Mouse (Mus musculus) limb, embryonic 10.5 days (tissue): ENCODE data around the gene Gm17018. TPM values are rescaled to one million over a fixed set of nuclear protein-coding genes. Genes with fewer than 3 reads are reported as not detected.

Source experiments
- DNase-seq: peaks from one replicate; pipeline ENCODE4 v3.0.0-alpha.2; 2017; ENCODE audit warnings: low spot score
- H3K27ac ChIP-seq: fragments of 300-500 bp; sonication (generic); 2 replicates; pipeline ENCODE4 v1.5.1; 2016; ENCODE audit warnings: mild to moderate bottlenecking
- H3K27me3 ChIP-seq: fragments of 300-500 bp; sonication (generic); 2 replicates; pipeline ENCODE4 v1.6.1; 2016; ENCODE audit warnings: low read depth, mild to moderate bottlenecking; ENCODE audit not compliant: poor library complexity, severe bottlenecking
- H3K36me3 ChIP-seq: fragments of 300-500 bp; sonication (generic); 2 replicates; pipeline ENCODE4 v1.6.1; 2016; ENCODE audit warnings: mild to moderate bottlenecking, moderate library complexity
- H3K4me1 ChIP-seq: fragments of 300-500 bp; sonication (generic); 2 replicates; pipeline ENCODE4 v1.6.1; 2016
- H3K4me3 ChIP-seq: fragments of 300-500 bp; sonication (generic); 2 replicates; pipeline ENCODE4 v1.5.1; 2016; ENCODE audit warnings: mild to moderate bottlenecking, moderate library complexity
- H3K9me3 ChIP-seq: fragments of 300-500 bp; sonication (generic); replicated peaks from 2 replicates; pipeline ENCODE4 v1.6.1; 2016; ENCODE audit warnings: mild to moderate bottlenecking
- whole genome bisulfite sequencing: fragments of 180-500 bp; shearing (Covaris S2); methylation state at CpG from one replicate; pipeline ENCODE4 v1.1.7; 2016; 5-methylcytosine and 5-hydroxymethylcytosine counted together
- polyA plus RNA-seq: library from polyadenylated mRNA; unstranded; fragments of >200 nt; fragmentation: Nextera tagmentation; extraction: Ambion mirVana; gene quantifications from 2 replicates; pipeline ENCODE4 v1.2.1, GENCODE M21; 2016

The Gm17018 gene
- 43.0 and 43.6 TPM in 2 replicates for polyA plus RNA-seq

DNA sequence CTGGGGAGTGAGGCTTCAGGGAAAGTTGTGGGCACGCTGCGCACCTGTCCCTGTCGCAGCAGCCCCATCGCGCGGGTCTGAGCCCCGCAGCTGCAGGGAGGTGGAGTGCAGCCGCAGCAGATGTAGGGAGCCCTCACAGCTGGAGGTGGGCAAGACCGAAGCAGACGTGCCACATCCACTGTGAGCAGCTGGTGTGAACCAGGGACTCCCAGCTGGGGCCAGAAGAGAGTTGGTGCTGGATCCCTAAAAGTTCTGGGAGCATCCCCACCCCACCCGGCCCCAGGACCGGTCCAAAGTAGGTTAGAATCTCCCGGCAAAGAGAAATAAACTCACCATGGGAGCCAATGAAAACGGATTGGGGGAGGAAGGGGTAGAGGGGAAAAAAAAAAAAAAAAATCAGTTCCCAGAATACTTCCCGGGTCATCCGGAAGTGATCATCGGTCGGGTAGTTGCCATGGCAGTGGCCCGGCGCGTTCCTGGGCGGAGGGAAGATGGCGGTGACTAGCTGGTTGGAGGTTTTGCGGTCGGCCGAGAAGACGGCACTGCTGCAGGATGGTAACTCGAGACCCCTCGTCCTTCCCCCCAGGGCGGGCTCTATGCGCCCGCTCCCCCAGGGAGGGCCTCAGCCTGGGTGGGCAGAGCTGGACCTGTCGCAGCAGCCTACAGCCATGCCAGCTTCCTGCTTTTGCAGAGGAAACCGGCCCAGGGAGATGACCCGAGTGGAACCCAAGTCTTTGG is at the start of gene Gm17018, which contains the start of gene Poll:
Gm17018 (plus strand) TSS at position 463 of the 738 bp plus-strand sequence.
Poll (minus strand) TSS at position 379 of the 738 bp plus-strand sequence.
- H3K4me1 ChIP-seq = peaks cover 23% of the 10 kb centered on the region
- H3K36me3 ChIP-seq = peaks cover 28% of the 10 kb centered on the region
- no peaks in the 10 kb centered on the region for H3K27me3 ChIP-seq
- H3K9me3 ChIP-seq = no peaks in the 10 kb centered on the region
- H3K4me3 ChIP-seq = peak within 1 kb of the TSS; percentile 89
- H3K27ac ChIP-seq = peak within 1 kb of the TSS; percentile 93
- under 1% methylated on average over 35 of the region's 35 CpGs for WGBS
- peak; percentile 93 for DNase-seq

GRCm38 (mm10) chr19:45510680-45511079 is 49.7 kb upstream of the Gm17018 start:
- H3K27ac ChIP-seq = no peak overlapping the region
- no peaks in the 10 kb centered on the region for H3K9me3 ChIP-seq
- H3K4me3 ChIP-seq = no peak overlapping the region
- 0 out of 2 replicates have a peak, but pooled peaks cover 5% of the 10 kb centered on the region for H3K4me1 ChIP-seq
- peaks cover 33% of the 10 kb centered on the region for H3K36me3 ChIP-seq
- no peak for DNase-seq
- whole genome bisulfite sequencing = 87% methylated on average over 3 of the region's 3 CpGs
- H3K27me3 ChIP-seq = no peaks in the 10 kb centered on the region

DNA sequence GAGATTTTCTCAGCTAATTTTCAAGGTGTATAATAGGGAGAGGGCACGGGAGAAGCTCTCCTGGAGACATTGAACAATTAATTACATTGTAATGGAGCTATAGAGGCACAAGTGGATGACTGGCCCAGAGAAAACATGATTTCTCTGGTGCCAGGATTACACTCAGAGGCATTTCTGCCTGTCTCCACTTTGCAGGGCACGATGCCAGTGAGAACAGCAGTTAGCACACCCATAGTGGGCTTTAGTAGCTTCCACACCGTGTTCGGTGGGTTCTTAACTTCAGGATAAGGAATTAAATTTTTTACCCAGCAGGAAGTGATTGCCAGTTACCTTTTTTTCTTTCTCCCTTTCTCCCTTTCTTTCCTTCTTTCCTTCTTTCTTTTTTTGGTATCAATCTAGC is 49.0 kb upstream of the Gm17018 start:
- 92% methylated on average over 4 of the region's 4 CpGs for WGBS
- Histone ChIP-seq H3K36me3 (peaks cover 40% of the 10 kb centered on the region), H3K4me1 (no peaks in the 10 kb centered on the region), H3K27me3 (no peaks in the 10 kb centered on the region), H3K27ac (no peak overlapping the region), H3K9me3 (no peaks in the 10 kb centered on the region), H3K4me3 (no peak overlapping the region)
- DNase-seq = no peak

GRCm38 (mm10) chr19:45515341-45515740 is 45.1 kb upstream of the Gm17018 start:
- no peak overlapping the region for H3K4me3 ChIP-seq
- no peaks in the 10 kb centered on the region for H3K27me3 ChIP-seq
- H3K27ac ChIP-seq = no peak overlapping the region
- no peaks in the 10 kb centered on the region for H3K9me3 ChIP-seq
- no peaks in the 10 kb centered on the region for H3K4me1 ChIP-seq
- H3K36me3 ChIP-seq = peaks cover 69% of the 10 kb centered on the region
- 98% methylated on average over 2 of the region's 2 CpGs for WGBS
- no peak for DNase-seq

DNA sequence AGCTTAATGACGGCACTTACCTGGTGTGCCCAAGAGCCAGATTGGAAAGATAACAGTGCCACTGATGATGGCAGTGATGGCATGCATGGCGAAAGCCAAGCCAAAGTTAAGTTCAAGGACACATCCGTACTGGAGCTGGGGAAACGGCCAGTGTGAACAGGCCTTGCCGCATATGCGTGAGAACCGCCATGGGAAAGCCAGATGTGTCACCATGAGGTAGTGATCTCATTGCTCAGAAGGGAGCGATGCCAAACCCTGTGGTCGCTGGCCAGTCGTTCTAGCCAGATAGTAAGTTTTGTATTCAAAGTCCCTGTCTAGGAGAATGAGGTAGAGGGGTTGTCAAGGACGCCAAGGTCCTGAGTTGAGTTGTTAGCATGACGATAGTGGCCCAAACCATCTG is 44.2 kb upstream of the Gm17018 start:
- 98% methylated on average over 12 of the region's 12 CpGs for WGBS

GRCm38 (mm10) chr19:45527382-45527781 is 33.0 kb upstream of the Gm17018 start:
- peaks cover 56% of the 10 kb centered on the region for H3K36me3 ChIP-seq
- no peak overlapping the region for H3K4me3 ChIP-seq
- H3K27me3 ChIP-seq = peaks cover 2% of the 10 kb centered on the region; the same call in 1 of the 2 replicates
- no peaks in the 10 kb centered on the region; the same call in 1 of the 2 replicates for H3K4me1 ChIP-seq
- H3K9me3 ChIP-seq = no peaks in the 10 kb centered on the region
- WGBS = 92% methylated on average over 7 of the region's 7 CpGs
- no peak overlapping the region for H3K27ac ChIP-seq
- DNase-seq = no peak

More for the DNA sequence above, 44.2 kb upstream of the Gm17018 start:
- H3K9me3 ChIP-seq = no peaks in the 10 kb centered on the region
- H3K4me3 ChIP-seq = no peak overlapping the region
- H3K27me3 ChIP-seq = no peaks in the 10 kb centered on the region
- H3K4me1 ChIP-seq = no peaks in the 10 kb centered on the region
- peaks cover 71% of the 10 kb centered on the region for H3K36me3 ChIP-seq
- DNase-seq = no peak
- no peak overlapping the region for H3K27ac ChIP-seq

- Histone ChIP-seq H3K36me3 (peaks cover 51% of the 10 kb centered on the region), H3K27me3 (peaks cover 7% of the 10 kb centered on the region; the same call in 1 of the 2 replicates), H3K27ac (no peak overlapping the region), H3K4me3 (no peak overlapping the region), H3K9me3 (no peaks in the 10 kb centered on the region), H3K4me1 (no peaks in the 10 kb centered on the region; the same call in 1 of the 2 replicates)
- DNase-seq = no peak
- 94% methylated on average over 10 of the region's 10 CpGs for WGBS
Measured at GRCm38 (mm10) chr19:45527931-45528534, 32.4 kb upstream of the Gm17018 start.

GRCm38 (mm10) chr19:45529294-45529693 is 31.1 kb upstream of the Gm17018 start:
- Histone ChIP-seq H3K36me3 (peaks cover 47% of the 10 kb centered on the region), H3K9me3 (no peaks in the 10 kb centered on the region), H3K27ac (no peak overlapping the region), H3K4me3 (no peak overlapping the region), H3K4me1 (peaks cover 7% of the 10 kb centered on the region), H3K27me3 (peaks cover 7% of the 10 kb centered on the region; the same call in 1 of the 2 replicates)
- 84% methylated on average over 5 of the region's 5 CpGs for WGBS
- no peak for DNase-seq

DNA sequence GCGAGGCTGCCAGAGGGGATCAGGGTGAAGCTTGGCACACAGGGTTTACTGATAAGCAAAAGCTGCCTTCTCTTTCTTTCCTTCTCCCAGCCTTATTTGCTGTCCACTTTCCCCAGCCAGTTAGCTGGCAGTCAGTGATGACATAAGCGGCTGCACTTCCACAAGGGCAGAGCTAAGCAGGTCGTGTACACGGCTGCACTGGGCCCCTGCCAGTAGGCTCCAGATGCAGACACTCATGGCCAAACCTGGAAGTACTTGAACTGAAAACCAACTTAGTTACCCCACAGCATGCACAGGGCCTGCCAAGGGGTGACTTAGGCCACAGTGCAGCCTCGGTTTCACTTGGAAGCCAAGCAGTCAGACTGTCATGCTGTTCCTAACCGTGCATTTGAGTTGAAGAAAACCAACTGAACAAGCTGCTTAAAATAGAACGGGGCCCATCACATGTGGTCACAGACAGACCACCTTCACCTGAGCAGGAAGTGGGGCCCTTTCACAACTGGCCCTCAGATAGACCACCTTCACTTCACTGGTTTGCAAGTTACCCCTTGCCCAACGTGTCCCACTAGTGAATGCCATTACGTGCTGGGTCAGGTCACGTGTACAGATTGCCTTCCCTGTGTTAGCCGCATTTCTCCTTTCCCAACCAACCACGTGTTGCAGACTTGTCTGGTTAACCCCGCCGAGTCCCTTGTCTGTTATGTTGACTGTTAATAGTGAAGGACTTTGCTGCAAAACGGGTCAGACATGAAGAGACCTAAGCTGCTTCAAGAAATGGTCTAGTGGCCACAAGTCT is 30.0 kb upstream of the Gm17018 start:
- 85% methylated on average over 15 of the region's 15 CpGs for WGBS
- Histone ChIP-seq H3K27me3 (peaks cover 16% of the 10 kb centered on the region; the same call in 1 of the 2 replicates), H3K36me3 (peaks cover 42% of the 10 kb centered on the region), H3K4me1 (peaks cover 18% of the 10 kb centered on the region), H3K9me3 (no peaks in the 10 kb centered on the region), H3K4me3 (no peak overlapping the region), H3K27ac (no peak overlapping the region)
- DNase-seq = no peak

DNA sequence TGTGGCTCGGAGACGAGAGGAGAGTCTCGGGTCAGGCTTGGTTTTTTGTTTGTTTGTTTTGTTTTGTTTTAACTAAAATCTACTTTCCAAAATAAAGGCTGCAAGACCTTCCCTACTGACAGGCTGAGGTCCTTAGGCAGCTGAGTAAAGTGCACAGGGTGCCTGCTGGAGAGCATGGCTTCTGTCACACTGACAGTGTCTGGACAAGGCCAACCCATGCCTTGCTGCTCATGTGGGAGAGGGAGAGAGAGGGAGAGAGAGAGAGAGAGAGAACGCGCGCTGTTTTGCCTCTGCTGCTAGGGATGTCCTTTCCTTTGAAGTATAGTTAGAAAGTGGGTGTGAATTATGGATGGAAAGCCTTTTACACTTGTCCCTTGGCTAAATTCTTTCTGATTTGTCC is 28.9 kb upstream of the Gm17018 start:
- no peak for DNase-seq
- H3K4me1 ChIP-seq = peaks cover 29% of the 10 kb centered on the region
- H3K27me3 ChIP-seq = peaks cover 26% of the 10 kb centered on the region
- H3K27ac ChIP-seq = no peak overlapping the region
- no peaks in the 10 kb centered on the region for H3K9me3 ChIP-seq
- peaks cover 40% of the 10 kb centered on the region for H3K36me3 ChIP-seq
- 33% methylated on average over 6 of the region's 6 CpGs for WGBS
- H3K4me3 ChIP-seq = no peak overlapping the region

GRCm38 (mm10) chr19:45533617-45534016 is 26.8 kb upstream of the Gm17018 start:
- 79% methylated on average over 7 of the region's 7 CpGs for WGBS
- H3K4me3 ChIP-seq = no peak overlapping the region
- no peak overlapping the region for H3K27ac ChIP-seq
- peaks cover 19% of the 10 kb centered on the region for H3K36me3 ChIP-seq
- H3K4me1 ChIP-seq = peaks cover 30% of the 10 kb centered on the region
- no peak for DNase-seq
- H3K27me3 ChIP-seq = peaks cover 46% of the 10 kb centered on the region
- H3K9me3 ChIP-seq = no peaks in the 10 kb centered on the region

GRCm38 (mm10) chr19:45535214-45535735 is 25.1 kb upstream of the Gm17018 start:
- no peak for DNase-seq
- Histone ChIP-seq H3K4me3 (no peak overlapping the region), H3K27ac (no peak overlapping the region), H3K4me1 (peaks cover 30% of the 10 kb centered on the region), H3K36me3 (peaks cover 2% of the 10 kb centered on the region), H3K9me3 (no peaks in the 10 kb centered on the region), H3K27me3 (peaks cover 63% of the 10 kb centered on the region)
- 54% methylated on average over 8 of the region's 8 CpGs for WGBS
